Mouse (Mus musculus): ENCODE data around the gene Pusl1.

DNA sequence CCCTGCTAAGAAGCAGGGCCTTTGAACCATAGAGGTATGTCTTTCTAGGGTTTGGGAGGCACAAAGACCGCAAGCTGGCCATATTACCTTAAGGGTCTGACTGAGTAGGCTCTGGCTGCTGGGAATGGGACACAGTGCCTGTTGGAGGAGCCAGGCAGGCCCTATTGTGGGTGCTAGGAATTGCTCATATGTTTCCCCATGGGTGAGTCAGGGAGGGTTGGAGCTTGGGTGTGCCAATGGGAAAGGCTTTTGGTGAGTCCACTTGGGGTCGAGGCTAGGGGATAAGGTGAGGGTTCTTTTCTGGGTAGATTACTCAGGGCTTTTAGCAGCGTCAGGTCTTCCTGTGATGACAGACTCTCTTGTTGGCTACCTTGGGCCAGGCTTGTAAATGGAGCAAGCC lies 40.2 kb downstream of the Pusl1 start:
- TF ChIP-seq POLR2A (IDR thresholded peaks at IDR 0.05; ENCODE audit: low read depth, low read length), result no peak
- TF ChIP-seq CTCF (IDR thresholded peaks at IDR 0.05; ENCODE audit: extremely low read depth, insufficient read length, insufficient replicate concordance, low read depth, low read length), result no peak

Data from small intestine, adult 2 months (tissue).